Mouse (Mus musculus) hindbrain, embryonic 16.5 days (tissue): Measurements from ENCODE around the gene Rplp2. TPM values are rescaled to one million over a fixed set of nuclear protein-coding genes. Genes with fewer than 3 reads are reported as not detected.
A peak's percentile ranks its signal among the peaks of the same experiment; 100 is the strongest.

Experiments used
- ATAC-seq: fragments of 200-750 bp; cut with Nextera tagmentation; 2 replicates; pipeline ENCODE4 v1.8.0; 2017; ENCODE audit warnings: moderate TSS enrichment, moderate library complexity
- H3K27ac ChIP-seq: fragments of 300-500 bp; sonication (generic); 2 replicates; pipeline ENCODE4 v1.5.1; 2014; ENCODE audit warnings: low read depth, mild to moderate bottlenecking, control low read depth, low read length, moderate library complexity
- H3K27me3 ChIP-seq: fragments of 300-500 bp; sonication (generic); replicated peaks from 2 replicates; pipeline ENCODE4 v1.6.1; 2014; ENCODE audit warnings: low read length; ENCODE audit not compliant: control insufficient read depth, insufficient read depth
- H3K36me3 ChIP-seq: fragments of 300-500 bp; sonication (generic); 2 replicates; pipeline ENCODE4 v1.6.1; 2014; ENCODE audit warnings: mild to moderate bottlenecking, low read length, moderate library complexity, mixed read lengths; ENCODE audit not compliant: control insufficient read depth, insufficient read depth
- H3K4me1 ChIP-seq: fragments of 300-500 bp; sonication (generic); 2 replicates; pipeline ENCODE4 v1.6.1; 2014; ENCODE audit warnings: low read depth, low read length; ENCODE audit not compliant: control insufficient read depth, insufficient read depth
- H3K4me2 ChIP-seq: fragments of 300-500 bp; sonication (generic); 2 replicates; pipeline ENCODE4 v1.6.1; 2014; ENCODE audit warnings: mild to moderate bottlenecking, low read length, control low read depth, moderate library complexity
- H3K4me3 ChIP-seq: fragments of 300-500 bp; sonication (generic); 2 replicates; pipeline ENCODE4 v1.5.1; 2014; ENCODE audit warnings: mild to moderate bottlenecking, low read length, control low read depth, moderate library complexity
- H3K9ac ChIP-seq: fragments of 300-500 bp; sonication (generic); 2 replicates; pipeline ENCODE4 v1.6.1; 2014; ENCODE audit warnings: low read depth, mild to moderate bottlenecking, control low read depth, low read length, moderate library complexity
- H3K9me3 ChIP-seq: fragments of 300-500 bp; sonication (generic); 2 replicates; pipeline ENCODE4 v1.6.1; 2014; ENCODE audit warnings: mild to moderate bottlenecking, low read length, moderate library complexity; ENCODE audit not compliant: control insufficient read depth
- WGBS: fragments of 180-500 bp; shearing (Covaris S2); extraction: QIAGEN DNeasy Blood & Tissue Kit; methylation state at CpG from one replicate; pipeline ENCODE4 v1.1.7; 2014; 5-methylcytosine and 5-hydroxymethylcytosine counted together
- polyA plus RNA-seq: library from polyadenylated mRNA; unstranded; fragments of >200 nt; fragmentation: Nextera tagmentation; extraction: Ambion mirVana; gene quantifications from 2 replicates; pipeline ENCODE4 v1.2.1, GENCODE M21; 2015

The Rplp2 gene
- polyA plus RNA-seq, 1 experiment from 2014 or later: 645 TPM

- peak overlapping the region; percentile 86 for H3K27ac ChIP-seq
- H3K9me3 ChIP-seq: no peaks in the 10 kb centered on the region
- WGBS: 12% methylated on average over 8 of the region's 8 CpGs
- H3K36me3 ChIP-seq: peaks cover 21% of the 10 kb centered on the region
- peak overlapping the region; percentile 81 for H3K4me2 ChIP-seq
- peak overlapping the region; percentile 72 for H3K4me3 ChIP-seq
- H3K27me3 ChIP-seq: peaks cover 27% of the 10 kb centered on the region
- H3K4me1 ChIP-seq: peaks cover 44% of the 10 kb centered on the region
- ATAC-seq: peak; percentile 76
- H3K9ac ChIP-seq: peak overlapping the region; percentile 89
Measured at GRCm38 (mm10) chr7:141468522-141469211, 21.5 kb downstream of the Rplp2 start.

- peaks cover 21% of the 10 kb centered on the region for H3K36me3 ChIP-seq
- H3K27me3 ChIP-seq: peaks cover 20% of the 10 kb centered on the region
- H3K4me1 ChIP-seq: peaks cover 51% of the 10 kb centered on the region
- peak overlapping the region; percentile 65; the same call in 1 of the 2 replicates for H3K27ac ChIP-seq
- no peaks in the 10 kb centered on the region for H3K9me3 ChIP-seq
- H3K4me3 ChIP-seq: peak overlapping the region; percentile 72; the same call in 1 of the 2 replicates
- no peak for ATAC-seq
- peak overlapping the region; percentile 56 for H3K9ac ChIP-seq
- 65% methylated on average over 6 of the region's 6 CpGs for WGBS
- H3K4me2 ChIP-seq: peak overlapping the region; percentile 81
Measured at GRCm38 (mm10) chr7:141469352-141469751, 22.2 kb downstream of the Rplp2 start.

- Histone ChIP-seq H3K4me3 (no peak overlapping the region), H3K36me3 (peaks cover 21% of the 10 kb centered on the region), H3K27ac (no peak overlapping the region), H3K4me2 (no peak overlapping the region), H3K9me3 (no peaks in the 10 kb centered on the region), H3K4me1 (peaks cover 45% of the 10 kb centered on the region), H3K27me3 (peaks cover 13% of the 10 kb centered on the region), H3K9ac (no peak overlapping the region)
- 90% methylated on average over 18 of the region's 18 CpGs for WGBS
- ATAC-seq: no peak
Measured at GRCm38 (mm10) chr7:141469901-141470636, 22.9 kb downstream of the Rplp2 start.

DNA sequence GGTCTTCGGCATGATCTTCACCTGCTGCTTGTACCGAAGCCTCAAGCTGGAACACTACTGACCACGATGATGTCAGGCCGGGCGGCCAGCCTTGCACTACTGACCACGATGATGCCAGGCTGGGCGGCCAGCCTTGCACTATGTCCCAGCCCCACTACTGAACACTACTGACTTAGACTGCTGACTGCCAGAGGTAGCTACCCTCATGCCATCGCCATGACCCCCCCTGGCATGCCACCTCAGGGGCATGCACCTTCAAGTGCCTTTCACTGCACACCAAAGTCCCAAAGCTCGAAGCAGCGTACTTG is 23.4 kb downstream of the Rplp2 start:
- Histone ChIP-seq H3K9ac (no peak overlapping the region), H3K4me3 (no peak overlapping the region), H3K4me1 (peaks cover 44% of the 10 kb centered on the region), H3K4me2 (no peak overlapping the region), H3K36me3 (peaks cover 21% of the 10 kb centered on the region), H3K27me3 (peaks cover 8% of the 10 kb centered on the region), H3K27ac (no peak overlapping the region), H3K9me3 (no peaks in the 10 kb centered on the region)
- 88% methylated on average over 10 of the region's 10 CpGs for WGBS
- no peak for ATAC-seq

DNA sequence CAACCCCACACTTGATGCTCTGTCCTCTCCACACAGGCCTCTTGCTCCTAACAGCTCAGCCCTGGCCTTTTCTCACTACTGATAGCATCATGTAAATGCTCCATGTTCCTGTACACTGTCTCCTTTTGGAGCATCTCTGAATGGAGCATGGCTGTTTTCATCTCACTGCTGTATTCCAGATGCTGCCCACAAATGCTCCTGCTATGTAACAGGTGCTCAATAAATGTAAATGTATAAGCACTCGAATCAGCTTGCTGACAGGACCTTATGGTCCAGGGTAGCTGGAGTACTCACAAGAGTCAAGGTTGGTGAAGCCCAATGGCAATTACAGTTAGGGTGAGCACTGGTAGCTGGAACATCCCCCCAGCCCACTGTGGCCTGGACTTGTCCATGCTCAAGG is 24.1 kb downstream of the Rplp2 start:
- 82% methylated on average over 1 of the region's 1 CpGs for WGBS

GRCm38 (mm10) chr7:141472226-141472625 is 25.1 kb downstream of the Rplp2 start:
- 85% methylated on average over 6 of the region's 6 CpGs for WGBS
- Histone ChIP-seq H3K4me1 (peaks cover 50% of the 10 kb centered on the region), H3K9me3 (no peaks in the 10 kb centered on the region), H3K4me2 (no peak overlapping the region), H3K9ac (no peak overlapping the region), H3K4me3 (no peak overlapping the region), H3K36me3 (peaks cover 21% of the 10 kb centered on the region), H3K27ac (no peak overlapping the region), H3K27me3 (peaks cover 4% of the 10 kb centered on the region; the same call in 1 of the 2 replicates)
- ATAC-seq: no peak

More for the DNA sequence above, 24.1 kb downstream of the Rplp2 start:
- Histone ChIP-seq H3K4me1 (peaks cover 50% of the 10 kb centered on the region), H3K9me3 (no peaks in the 10 kb centered on the region), H3K36me3 (peaks cover 21% of the 10 kb centered on the region), H3K4me2 (no peak overlapping the region), H3K9ac (no peak overlapping the region), H3K4me3 (no peak overlapping the region), H3K27me3 (peaks cover 5% of the 10 kb centered on the region), H3K27ac (no peak overlapping the region)
- ATAC-seq: no peak

DNA sequence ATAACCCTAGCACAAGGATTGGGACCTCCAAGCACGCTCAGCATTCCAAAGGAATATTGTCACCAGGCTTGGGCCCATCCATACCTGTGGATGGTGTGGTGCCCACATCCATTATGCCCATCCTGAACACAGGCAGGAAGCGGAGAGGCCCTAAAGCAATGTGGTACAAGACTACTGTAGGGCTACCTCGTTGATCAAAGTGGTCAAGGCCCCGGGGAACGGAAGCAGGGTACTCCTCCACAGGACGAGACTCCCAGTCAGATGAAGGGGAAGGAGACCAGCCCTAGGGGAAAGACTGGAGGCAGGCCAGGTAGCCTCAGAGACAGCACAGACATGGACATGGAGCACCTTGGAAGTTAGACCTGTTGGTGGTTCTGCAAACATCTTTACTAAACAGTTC is 25.6 kb downstream of the Rplp2 start:
- H3K4me3 ChIP-seq: no peak overlapping the region
- no peak for ATAC-seq
- no peaks in the 10 kb centered on the region for H3K9me3 ChIP-seq
- H3K4me1 ChIP-seq: peaks cover 48% of the 10 kb centered on the region
- no peak overlapping the region for H3K27ac ChIP-seq
- H3K9ac ChIP-seq: no peak overlapping the region
- H3K27me3 ChIP-seq: peaks cover 5% of the 10 kb centered on the region; the same call in 1 of the 2 replicates
- WGBS: 86% methylated on average over 6 of the region's 6 CpGs
- H3K36me3 ChIP-seq: peaks cover 21% of the 10 kb centered on the region
- H3K4me2 ChIP-seq: no peak overlapping the region

DNA sequence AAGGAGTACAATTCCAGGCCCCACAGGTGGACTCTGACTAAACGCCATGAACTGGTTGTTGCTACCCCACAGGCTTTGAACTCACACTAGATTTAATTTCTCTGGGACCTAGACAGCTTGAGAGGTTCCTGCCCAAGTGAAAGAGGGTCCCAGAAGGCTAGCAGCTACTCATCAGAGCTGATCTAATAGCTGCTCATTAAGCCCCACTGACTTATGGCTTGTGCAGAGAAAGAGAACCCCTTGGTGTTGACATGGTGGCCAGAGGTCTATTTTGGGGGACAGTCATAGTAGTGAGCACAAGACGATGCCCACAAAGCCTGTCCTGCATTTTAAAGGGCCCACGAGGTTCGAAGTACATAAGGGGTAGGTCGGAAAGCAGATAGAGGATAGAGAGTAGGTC is 27.0 kb downstream of the Rplp2 start:
- WGBS: 11% methylated on average over 5 of the region's 5 CpGs
- no peak overlapping the region; the same call in 1 of the 2 replicates for H3K27ac ChIP-seq
- ATAC-seq: no peak
- peaks cover 21% of the 10 kb centered on the region for H3K36me3 ChIP-seq
- peak overlapping the region; percentile 95 for H3K4me2 ChIP-seq
- H3K4me1 ChIP-seq: peaks cover 35% of the 10 kb centered on the region
- H3K9me3 ChIP-seq: no peaks in the 10 kb centered on the region
- peak overlapping the region; percentile 66 for H3K4me3 ChIP-seq
- peaks cover 5% of the 10 kb centered on the region; the same call in 1 of the 2 replicates for H3K27me3 ChIP-seq
- peak overlapping the region; percentile 94 for H3K9ac ChIP-seq

GRCm38 (mm10) chr7:141475011-141475804 is 28.0 kb downstream of the Rplp2 start, which contains the start of the genes Polr2l and Tspan4:
Gene Polr2l, minus strand, starts transcription at chr7:141475132.
Gene Tspan4, plus strand, starts transcription at chr7:141475240.
- Histone ChIP-seq H3K27ac (peak within 1 kb of the TSS; percentile 87), H3K9ac (peak within 1 kb of the TSS; percentile 94), H3K4me2 (peak within 1 kb of the TSS; percentile 95), H3K27me3 (peaks cover 5% of the 10 kb centered on the region; the same call in 1 of the 2 replicates), H3K4me3 (peak within 1 kb of the TSS; percentile 66), H3K9me3 (no peaks in the 10 kb centered on the region), H3K36me3 (peaks cover 16% of the 10 kb centered on the region), H3K4me1 (peaks cover 25% of the 10 kb centered on the region)
- ATAC-seq: peak; percentile 86
- under 1% methylated on average over 87 of the region's 87 CpGs for WGBS
